Mouse (Mus musculus) bone marrow macrophage, adult 2 months (primary cell): ENCODE data around the gene Hist1h4h.
"Not testable (repeated sequence)": the region's sequence is repeated elsewhere in the genome, so short reads cannot be mapped to it uniquely, and the experiment has no call there.

Experiments used
- CTCF ChIP-seq: IDR thresholded peaks from 2 replicates; pipeline ENCODE4 v1.5.1; 2012; ENCODE audit warnings: low read depth, mild to moderate bottlenecking, low read length, moderate library complexity
- POLR2A ChIP-seq: IDR thresholded peaks from 2 replicates; pipeline ENCODE4 v1.6.1; 2012; ENCODE audit warnings: mild to moderate bottlenecking, low read depth, low read length, borderline replicate concordance

DNA sequence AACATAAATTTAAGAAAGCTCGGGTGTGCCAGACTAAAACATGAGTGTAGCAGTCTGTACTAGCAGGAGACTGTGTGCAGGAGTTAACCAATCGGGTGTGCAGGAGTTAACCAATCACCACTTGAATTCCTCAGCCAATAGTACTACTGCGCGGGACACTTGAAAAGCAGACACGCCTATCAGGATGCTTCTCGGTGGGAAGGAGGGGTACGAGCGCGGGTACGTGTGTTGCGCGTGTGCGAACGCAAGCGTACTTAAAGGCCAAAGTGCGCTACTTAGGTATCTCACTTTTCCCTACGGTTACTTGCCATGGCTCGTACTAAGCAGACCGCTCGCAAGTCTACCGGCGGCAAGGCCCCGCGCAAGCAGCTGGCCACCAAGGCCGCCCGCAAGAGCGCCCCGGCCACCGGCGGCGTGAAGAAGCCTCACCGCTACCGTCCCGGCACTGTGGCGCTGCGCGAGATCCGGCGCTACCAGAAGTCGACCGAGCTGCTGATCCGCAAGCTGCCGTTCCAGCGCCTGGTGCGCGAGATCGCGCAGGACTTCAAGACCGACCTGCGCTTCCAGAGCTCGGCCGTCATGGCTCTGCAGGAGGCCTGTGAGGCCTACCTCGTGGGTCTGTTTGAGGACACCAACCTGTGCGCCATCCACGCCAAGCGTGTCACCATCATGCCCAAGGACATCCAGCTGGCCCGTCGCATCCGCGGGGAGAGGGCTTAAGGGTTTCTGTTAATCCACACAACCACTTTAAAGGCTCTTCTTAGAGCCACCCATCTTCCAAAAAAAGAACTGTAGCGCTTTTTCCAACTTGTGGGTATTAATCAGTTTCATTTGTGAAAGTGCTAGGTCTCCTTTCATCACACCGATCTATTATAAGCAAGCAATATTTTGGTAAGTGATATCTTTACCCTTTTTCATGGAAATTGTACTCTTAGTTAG lies 4.6 kb downstream of the Hist1h4h start, which contains the start of gene Hist1h3g:
- TF ChIP-seq CTCF, POLR2A: not testable (repeated sequence)
